Mouse (Mus musculus) bone marrow, adult 2 months (tissue): ENCODE measurements at regions not wholly inside any gene's neighbourhood (a gene's known extent, or its start where the extent isn't known, plus 50 kb on each side); places are given as distances from the start of the nearest gene placed in this dataset.

Experiments used
- H3K27ac ChIP-seq: fragments of 200-500 bp; 2 replicates; pipeline ENCODE4 v1.5.1; 2012; ENCODE audit warnings: low read depth, mild to moderate bottlenecking, control low read depth, inconsistent platforms, low read length; ENCODE audit not compliant: control insufficient read depth, poor library complexity, insufficient read depth
- H3K4me1 ChIP-seq: fragments of 200-500 bp; 2 replicates; pipeline ENCODE4 v1.6.1; 2011; ENCODE audit warnings: low read length; ENCODE audit not compliant: control insufficient read depth, insufficient read depth
- H3K4me3 ChIP-seq: fragments of 200-500 bp; replicated peaks from 2 replicates; pipeline ENCODE3; 2011; ENCODE audit warnings: mild to moderate bottlenecking, low read depth, low read length, control low read depth; ENCODE audit not compliant: control insufficient read depth
- CTCF ChIP-seq: fragments of 200-500 bp; IDR thresholded peaks from 2 replicates; pipeline ENCODE4 v1.5.1; 2011; ENCODE audit warnings: low read length, control low read depth; ENCODE audit not compliant: control insufficient read depth, insufficient read depth
- POLR2A ChIP-seq: fragments of 200-500 bp; IDR thresholded peaks from 2 replicates; pipeline ENCODE4 v1.6.1; 2011; ENCODE audit warnings: low read depth, mild to moderate bottlenecking, control low read depth, low read length, borderline replicate concordance; ENCODE audit not compliant: control insufficient read depth
- WGBS: fragments of 180-500 bp; shearing (Covaris S2); methylation state at CpG from one replicate; pipeline ENCODE4 v1.1.7; 2018; 5-methylcytosine and 5-hydroxymethylcytosine counted together

DNA sequence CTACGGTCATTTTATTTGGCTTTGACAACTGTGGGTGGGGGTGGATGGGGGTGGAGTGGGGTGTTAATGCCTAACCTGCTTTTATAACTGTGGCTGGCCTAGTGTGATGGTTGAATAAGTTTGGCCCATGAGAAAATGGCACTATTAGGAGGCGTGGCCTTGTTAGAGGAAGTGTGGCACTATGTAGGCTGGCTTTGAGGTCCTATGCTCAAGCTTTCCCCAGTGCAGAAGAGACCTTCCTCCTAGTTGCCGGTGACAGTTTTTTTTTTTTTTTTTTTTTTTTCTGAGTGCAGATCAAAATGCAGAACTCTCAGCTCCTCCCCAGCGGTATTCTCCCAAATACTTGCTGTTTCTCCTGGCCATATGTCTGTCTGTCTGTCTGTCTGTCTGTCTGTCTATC, 404.6 kb upstream of the Smim15 start:
- no peak overlapping the region for H3K27ac ChIP-seq
- H3K4me1 ChIP-seq: no peaks in the 10 kb centered on the region
- 37% methylated on average over 4 of the region's 4 CpGs for WGBS
- TF ChIP-seq POLR2A: no peak
- TF ChIP-seq CTCF: no peak
- no peak overlapping the region for H3K4me3 ChIP-seq

GRCm38 (mm10) chr13:107637269-107637668, 407.0 kb upstream of the Smim15 start:
- WGBS: 64% methylated on average over 5 of the region's 5 CpGs
- Histone ChIP-seq H3K27ac (no peak overlapping the region), H3K4me3 (no peak overlapping the region), H3K4me1 (no peaks in the 10 kb centered on the region)
- TF ChIP-seq CTCF (no peak), POLR2A (no peak)

GRCm38 (mm10) chr13:107635114-107635513, 409.1 kb upstream of the Smim15 start:
- Histone ChIP-seq H3K4me3 (no peak overlapping the region), H3K4me1 (no peaks in the 10 kb centered on the region), H3K27ac (no peak overlapping the region)
- TF ChIP-seq POLR2A (no peak), CTCF (no peak)
- WGBS: 74% methylated on average over 5 of the region's 5 CpGs

- TF ChIP-seq CTCF (no peak), POLR2A (no peak)
- H3K4me3 ChIP-seq: no peak overlapping the region
- 84% methylated on average over 2 of the region's 2 CpGs for WGBS
- no peaks in the 10 kb centered on the region for H3K4me1 ChIP-seq
- H3K27ac ChIP-seq: no peak overlapping the region
Measured at GRCm38 (mm10) chr13:107627073-107627472, 417.2 kb upstream of the Smim15 start.

- Histone ChIP-seq H3K27ac (no peak overlapping the region), H3K4me3 (no peak overlapping the region), H3K4me1 (no peaks in the 10 kb centered on the region)
- 75% methylated on average over 8 of the region's 8 CpGs for WGBS
- TF ChIP-seq POLR2A: no peak
Measured at GRCm38 (mm10) chr13:107626670-107627069, 417.6 kb upstream of the Smim15 start.

- no peak for TF ChIP-seq POLR2A
- no peaks in the 10 kb centered on the region; the same call in 1 of the 2 replicates for H3K4me1 ChIP-seq
- H3K27ac ChIP-seq: no peak overlapping the region
- H3K4me3 ChIP-seq: no peak overlapping the region
- 61% methylated on average over 2 of the region's 2 CpGs for WGBS
Measured at GRCm38 (mm10) chr13:107621337-107621736, 422.9 kb upstream of the Smim15 start.

DNA sequence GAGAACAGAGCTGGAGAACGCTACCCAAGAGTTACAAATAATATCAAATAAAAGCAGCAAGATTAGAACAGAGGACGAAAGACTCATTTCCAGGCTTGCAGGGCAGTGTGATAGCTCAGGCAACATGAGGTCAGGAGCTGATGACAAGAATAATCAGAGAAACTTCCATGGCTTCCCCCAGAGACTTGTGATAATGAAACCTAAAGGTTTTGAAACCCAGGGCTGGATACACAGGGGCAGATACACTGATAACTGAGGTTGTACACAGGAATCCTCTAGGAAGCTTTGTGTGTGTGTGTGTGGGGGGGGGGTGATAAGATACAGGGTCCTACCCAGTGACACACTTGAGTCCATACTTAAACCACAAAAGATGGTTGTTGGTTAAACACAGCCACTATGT, 423.4 kb upstream of the Smim15 start:
- no peaks in the 10 kb centered on the region; the same call in 1 of the 2 replicates for H3K4me1 ChIP-seq
- no peak overlapping the region for H3K27ac ChIP-seq
- H3K4me3 ChIP-seq: no peak overlapping the region
- TF ChIP-seq POLR2A (no peak), CTCF (no peak)
- WGBS: 60% methylated on average over 2 of the region's 2 CpGs

- Histone ChIP-seq H3K27ac (no peak overlapping the region), H3K4me1 (no peaks in the 10 kb centered on the region; the same call in 1 of the 2 replicates), H3K4me3 (no peak overlapping the region)
- WGBS: 82% methylated on average over 6 of the region's 6 CpGs
- TF ChIP-seq CTCF (no peak), POLR2A (no peak)
Measured at GRCm38 (mm10) chr13:107620210-107620609, 424.0 kb upstream of the Smim15 start.

DNA sequence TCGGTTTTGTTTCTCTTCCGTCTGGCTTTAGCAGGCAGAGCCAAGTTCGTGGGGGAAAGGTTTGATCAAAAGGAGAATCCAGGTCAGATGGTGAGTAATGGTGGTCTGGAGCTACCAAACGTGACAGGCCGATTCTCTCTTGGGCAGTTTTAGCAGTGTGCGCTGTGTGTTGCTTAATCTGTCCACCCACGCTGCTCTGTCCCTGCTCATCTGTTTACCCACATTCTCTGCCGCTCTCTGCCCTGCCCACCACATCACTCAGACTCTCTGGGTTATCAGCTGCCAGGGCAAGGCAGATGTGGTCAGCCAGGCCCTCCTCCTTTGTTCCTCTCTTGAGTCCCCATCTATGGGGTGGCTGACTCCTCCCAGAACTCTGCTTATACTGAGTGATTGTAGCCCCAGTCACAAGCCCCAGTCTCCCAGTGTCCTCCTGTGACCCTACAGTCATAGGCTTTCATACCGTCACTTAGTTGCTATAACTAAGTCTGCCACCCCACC, 424.8 kb upstream of the Smim15 start:
- WGBS: 4% methylated on average over 9 of the region's 9 CpGs
- H3K4me1 ChIP-seq: no peaks in the 10 kb centered on the region; the same call in 1 of the 2 replicates
- TF ChIP-seq POLR2A (no peak), CTCF (no peak)
- no peak overlapping the region for H3K27ac ChIP-seq
- no peak overlapping the region for H3K4me3 ChIP-seq
